Mouse (Mus musculus): ENCODE results near the gene Sumo2. TPM values are rescaled to one million over a fixed set of nuclear protein-coding genes. Genes with fewer than 3 reads are reported as not detected.
"Not testable (repeated sequence)": the region's sequence is repeated elsewhere in the genome, so short reads cannot be mapped to it uniquely, and the experiment has no call there.

The Sumo2 gene
- polyA plus RNA-seq, 1 experiment from 2014 or later, result 1,372 TPM

DNA sequence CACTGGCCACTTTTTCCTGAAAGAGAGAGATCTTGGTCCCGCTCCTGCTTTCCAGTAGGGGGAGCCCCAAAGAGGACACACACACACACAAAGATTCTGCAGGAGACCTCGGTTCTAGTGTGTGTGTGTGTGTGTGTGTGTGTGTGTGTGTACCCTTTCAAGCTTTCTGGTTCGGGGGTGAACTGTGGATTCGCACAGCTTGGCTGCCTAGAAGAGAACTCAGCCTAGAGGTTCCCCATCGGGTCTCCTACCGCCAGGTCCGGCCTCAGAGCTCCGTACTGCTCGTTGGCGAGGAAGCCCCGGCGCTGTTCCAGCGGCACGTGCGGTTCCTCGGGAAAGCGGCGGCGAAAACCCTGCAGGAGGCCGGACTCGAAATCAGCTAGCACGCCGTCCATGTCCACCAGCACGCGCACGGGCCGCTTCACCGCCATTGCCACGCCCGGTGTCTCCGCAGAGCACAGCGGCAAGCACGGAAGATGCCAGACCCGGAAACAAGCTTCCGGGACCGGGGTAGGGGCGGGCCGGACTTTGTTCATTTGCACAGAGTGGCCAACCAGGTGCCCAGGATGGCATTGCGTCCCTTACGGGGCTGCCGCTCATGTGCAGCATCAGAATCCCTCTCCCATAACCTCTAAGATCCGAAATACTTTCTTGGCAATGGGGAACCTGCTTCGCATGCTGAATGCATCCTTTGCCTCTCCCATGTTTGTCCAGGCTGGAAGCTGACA lies 44.6 kb downstream of the Sumo2 start, which contains the start of gene Nt5c:
TSS of gene Nt5c (minus strand) at position 507 of the 728 bp plus-strand sequence.
- H3K27me3 ChIP-seq (ENCODE audit: insufficient read depth, poor library complexity, severe bottlenecking), result peaks cover 7% of the 10 kb centered on the region
- WGBS, result under 1% methylated on average over 43 of the region's 43 CpGs
- peak; percentile 85 for DNase-seq (ENCODE audit: low spot score)

DNA sequence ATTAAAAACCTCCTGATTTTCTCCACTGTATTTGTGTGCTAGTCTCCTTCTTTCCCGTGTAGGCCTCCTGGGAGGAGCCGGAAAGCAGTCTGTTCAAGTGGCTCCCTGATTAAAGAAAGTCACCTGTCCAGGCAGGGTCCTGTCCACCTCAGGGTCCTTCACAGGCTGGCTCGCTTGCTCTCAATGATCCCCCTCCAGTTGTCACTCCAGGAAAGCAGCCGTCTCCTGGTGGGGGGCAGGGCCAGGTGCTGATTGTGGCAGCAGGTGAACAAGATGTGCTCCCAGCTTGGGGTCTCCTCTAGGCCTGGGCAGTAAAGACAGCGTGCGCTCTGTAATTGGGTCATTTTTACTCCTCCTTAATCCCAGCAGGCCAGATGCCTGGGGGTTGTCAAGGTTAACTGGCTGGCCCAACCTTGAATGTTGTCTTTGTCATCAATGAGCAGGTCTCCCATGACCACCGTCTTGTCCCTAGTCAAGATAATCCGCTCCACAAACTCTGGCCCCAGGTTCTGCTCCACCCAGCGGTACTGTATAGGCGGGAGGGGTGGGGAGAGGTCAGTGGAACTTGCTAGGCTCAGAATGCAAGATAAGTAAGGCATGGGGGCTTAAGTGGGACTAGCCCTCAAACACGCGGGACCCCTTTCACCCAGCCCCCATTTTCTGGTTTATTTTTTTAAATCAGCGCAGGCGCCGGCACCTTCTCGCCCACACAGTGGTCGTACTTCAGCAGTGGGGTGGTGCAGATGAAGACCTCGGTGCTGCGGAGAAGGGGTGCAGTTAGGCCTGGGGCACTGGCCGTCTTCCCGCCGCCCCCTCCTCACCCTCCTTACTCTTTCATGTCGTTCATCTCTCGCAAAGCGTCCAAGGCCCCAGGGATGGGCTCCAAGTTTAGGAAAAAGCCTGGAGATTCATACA lies 45.4 kb downstream of the Sumo2 start:
- Histone ChIP-seq H3K9me3 (no peaks in the 10 kb centered on the region), H3K27ac (peak overlapping the region; percentile 91), H3K4me3 (peak overlapping the region; percentile 80), H3K36me3 (peaks cover 29% of the 10 kb centered on the region), H3K4me1 (replicated peaks) (peaks cover 34% of the 10 kb centered on the region), H3K27me3 (ENCODE audit: insufficient read depth, poor library complexity, severe bottlenecking) (peaks cover 7% of the 10 kb centered on the region)
- WGBS, result 28% methylated on average over 25 of the region's 25 CpGs
- no peak for DNase-seq (ENCODE audit: low spot score)

More for the DNA sequence above, 44.6 kb downstream of the Sumo2 start, which contains the start of gene Nt5c:
- H3K27ac ChIP-seq, result peak within 1 kb of the TSS; percentile 91
- peaks cover 26% of the 10 kb centered on the region for H3K36me3 ChIP-seq
- no peaks in the 10 kb centered on the region for H3K9me3 ChIP-seq
- peak within 1 kb of the TSS; percentile 80 for H3K4me3 ChIP-seq
- H3K4me1 ChIP-seq (replicated peaks), result peaks cover 30% of the 10 kb centered on the region

DNA sequence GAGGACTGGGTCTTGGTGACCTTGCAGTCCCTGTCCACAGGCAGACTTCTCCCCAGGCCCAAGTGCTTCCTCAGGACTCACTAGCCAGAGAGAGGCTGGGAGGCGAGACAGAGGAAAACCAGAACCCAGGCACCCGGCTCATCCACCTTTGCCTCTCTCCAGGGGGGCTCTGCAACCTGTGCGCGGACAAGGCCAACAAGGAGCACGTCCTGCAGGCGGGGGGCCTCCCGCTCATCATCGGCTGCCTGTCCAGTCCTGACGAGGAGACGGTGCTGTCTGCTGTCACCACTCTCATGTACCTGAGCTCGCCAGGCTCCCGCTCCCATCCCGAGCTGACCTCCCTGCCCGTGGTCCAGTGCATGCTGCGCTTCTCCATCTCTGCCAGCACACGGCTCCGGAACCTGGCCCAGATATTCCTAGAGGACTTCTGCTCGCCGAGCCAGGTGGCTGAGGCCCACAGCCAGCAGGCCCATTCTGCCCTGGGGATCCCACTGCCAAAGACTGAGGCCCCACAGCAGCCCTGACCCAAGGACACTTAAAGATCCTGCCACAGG lies 47.4 kb downstream of the Sumo2 start:
- no peaks in the 10 kb centered on the region for H3K9me3 ChIP-seq
- peaks cover 7% of the 10 kb centered on the region for H3K27me3 ChIP-seq (ENCODE audit: insufficient read depth, poor library complexity, severe bottlenecking)
- WGBS, result 85% methylated on average over 19 of the region's 19 CpGs
- H3K4me3 ChIP-seq, result no peak overlapping the region
- H3K4me1 ChIP-seq (replicated peaks), result peaks cover 44% of the 10 kb centered on the region
- no peak overlapping the region for H3K27ac ChIP-seq
- DNase-seq (ENCODE audit: low spot score), result no peak
- peaks cover 29% of the 10 kb centered on the region for H3K36me3 ChIP-seq

DNA sequence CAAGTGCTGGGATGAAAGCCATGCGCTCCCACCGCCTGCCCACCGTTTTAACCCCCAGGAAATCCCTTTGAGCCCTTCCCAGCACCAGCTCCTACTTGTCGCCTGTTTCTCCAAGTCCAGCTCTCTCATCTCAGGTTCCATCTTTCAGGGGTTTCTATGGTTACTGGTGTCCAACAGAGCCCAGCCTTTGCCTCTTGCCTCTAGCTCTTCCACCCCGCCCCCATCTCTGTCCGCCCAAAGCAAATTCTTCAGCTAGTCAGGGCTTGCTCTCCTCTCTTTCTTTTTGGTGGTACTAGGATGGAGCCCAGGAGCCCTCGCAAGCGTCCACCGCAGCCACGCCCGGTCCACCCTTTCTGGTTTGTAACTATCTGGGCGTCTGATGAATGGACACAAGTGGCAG lies 50.9 kb downstream of the Sumo2 start:
- peak; percentile 59 for DNase-seq (ENCODE audit: low spot score)
- H3K4me1 ChIP-seq (replicated peaks), result peaks cover 19% of the 10 kb centered on the region
- H3K27me3 ChIP-seq (ENCODE audit: insufficient read depth, poor library complexity, severe bottlenecking), result no peaks in the 10 kb centered on the region
- H3K9me3 ChIP-seq, result no peaks in the 10 kb centered on the region
- H3K27ac ChIP-seq, result peak overlapping the region; percentile 66
- WGBS, result 37% methylated on average over 12 of the region's 12 CpGs
- H3K4me3 ChIP-seq, result 0 out of 2 replicates have a peak overlapping the region, but pooled peaks have one; percentile 18
- peaks cover 26% of the 10 kb centered on the region for H3K36me3 ChIP-seq

GRCm38 (mm10) chr11:115483726-115484125 lies 52.4 kb downstream of the Sumo2 start:
- no peaks in the 10 kb centered on the region for H3K9me3 ChIP-seq
- no peaks in the 10 kb centered on the region for H3K27me3 ChIP-seq (ENCODE audit: insufficient read depth, poor library complexity, severe bottlenecking)
- 18% methylated on average over 6 of the region's 6 CpGs for whole genome bisulfite sequencing
- no peak overlapping the region for H3K4me3 ChIP-seq
- peaks cover 11% of the 10 kb centered on the region for H3K36me3 ChIP-seq
- H3K4me1 ChIP-seq (replicated peaks), result peaks cover 14% of the 10 kb centered on the region
- DNase-seq (ENCODE audit: low spot score), result peak; percentile 77
- no peak overlapping the region for H3K27ac ChIP-seq

DNA sequence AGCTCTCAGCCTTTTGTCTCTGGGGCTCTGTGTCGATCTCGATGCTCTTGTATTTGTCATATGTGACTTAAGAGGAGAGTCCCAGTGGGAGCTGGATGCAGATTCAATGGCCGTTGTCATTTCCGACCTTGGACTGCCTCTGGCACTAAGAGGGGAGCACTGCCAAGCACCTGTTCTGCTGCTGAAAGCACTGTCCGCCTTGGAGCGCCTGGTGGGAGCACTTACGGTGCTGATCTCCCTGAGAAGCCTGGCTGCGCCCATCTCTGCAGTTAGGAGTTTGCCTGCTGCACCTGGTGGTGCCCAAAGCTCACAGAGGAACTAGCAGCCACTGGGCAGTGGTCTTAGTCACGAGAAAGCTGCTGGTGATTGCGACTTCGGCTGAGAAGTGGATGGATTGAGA lies 52.8 kb downstream of the Sumo2 start:
- Histone ChIP-seq H3K27ac (no peak overlapping the region), H3K36me3 (peaks cover 7% of the 10 kb centered on the region), H3K9me3 (no peaks in the 10 kb centered on the region), H3K4me3 (no peak overlapping the region), H3K27me3 (ENCODE audit: insufficient read depth, poor library complexity, severe bottlenecking) (no peaks in the 10 kb centered on the region), H3K4me1 (replicated peaks) (peaks cover 14% of the 10 kb centered on the region)
- WGBS, result 73% methylated on average over 11 of the region's 11 CpGs
- DNase-seq (ENCODE audit: low spot score), result no peak

DNA sequence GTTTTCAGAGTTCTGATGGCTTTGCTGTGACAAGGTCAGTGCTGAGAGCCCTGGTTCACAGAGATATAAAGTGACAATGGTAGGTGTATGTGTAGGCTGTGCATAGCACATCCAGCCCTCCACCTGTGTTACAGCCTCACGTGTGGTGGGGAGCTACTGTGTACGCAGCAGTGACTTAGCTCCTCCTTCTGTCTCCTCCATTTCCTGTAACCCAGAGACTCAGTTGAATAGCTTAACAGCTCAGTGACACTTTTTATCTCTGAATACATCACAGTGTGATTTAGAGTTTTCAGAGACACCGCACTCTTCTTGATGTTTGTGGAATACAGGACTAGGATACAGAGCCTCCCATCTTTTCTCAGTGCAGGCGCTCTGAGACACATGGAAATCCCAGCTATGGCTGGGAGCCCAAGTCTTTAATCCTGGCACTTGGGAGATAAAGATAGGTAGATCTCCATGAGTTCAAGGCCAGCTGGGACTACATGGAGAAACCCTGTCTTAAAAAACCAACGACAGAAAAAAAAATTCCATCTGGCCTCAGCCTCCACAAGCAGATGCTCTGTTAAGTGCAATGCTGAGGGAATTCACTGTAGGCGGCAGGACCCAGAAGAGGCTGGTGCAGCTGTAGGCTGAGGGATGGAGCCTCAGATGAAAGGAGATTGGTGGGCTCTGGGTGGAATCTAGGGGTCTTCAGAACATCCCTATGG lies 54.4 kb downstream of the Sumo2 start:
- peaks cover 22% of the 10 kb centered on the region for H3K4me1 ChIP-seq (replicated peaks)
- no peak overlapping the region for H3K27ac ChIP-seq
- WGBS, result 86% methylated on average over 6 of the region's 6 CpGs
- no peaks in the 10 kb centered on the region for H3K9me3 ChIP-seq
- no peak for DNase-seq (ENCODE audit: low spot score)
- H3K27me3 ChIP-seq (ENCODE audit: insufficient read depth, poor library complexity, severe bottlenecking), result no peaks in the 10 kb centered on the region
- peaks cover 7% of the 10 kb centered on the region; the same call in 1 of the 2 replicates for H3K36me3 ChIP-seq
- H3K4me3 ChIP-seq, result no peak overlapping the region

- peaks cover 39% of the 10 kb centered on the region for H3K4me1 ChIP-seq (replicated peaks)
- H3K9me3 ChIP-seq, result no peaks in the 10 kb centered on the region
- H3K36me3 ChIP-seq, result no peaks in the 10 kb centered on the region
- no peak for DNase-seq (ENCODE audit: low spot score)
- 86% methylated on average over 9 of the region's 9 CpGs for WGBS
- H3K27me3 ChIP-seq (ENCODE audit: insufficient read depth, poor library complexity, severe bottlenecking), result no peaks in the 10 kb centered on the region
- H3K27ac ChIP-seq, result no peak overlapping the region
- H3K4me3 ChIP-seq, result no peak overlapping the region
Measured at GRCm38 (mm10) chr11:115478296-115478938, 57.7 kb downstream of the Sumo2 start.

GRCm38 (mm10) chr11:115477388-115477787 lies 58.7 kb downstream of the Sumo2 start:
- not testable (repeated sequence) for H3K27me3 ChIP-seq (ENCODE audit: insufficient read depth, poor library complexity, severe bottlenecking); H3K4me3 ChIP-seq; H3K9me3 ChIP-seq; H3K27ac ChIP-seq; DNase-seq (ENCODE audit: low spot score); H3K36me3 ChIP-seq
- 90% methylated on average over 7 of the region's 7 CpGs for WGBS
- peaks cover 48% of the 10 kb centered on the region for H3K4me1 ChIP-seq (replicated peaks)

GRCm38 (mm10) chr11:115476630-115477029 lies 59.4 kb downstream of the Sumo2 start:
- DNase-seq (ENCODE audit: low spot score); H3K9me3 ChIP-seq; H3K27ac ChIP-seq; H3K27me3 ChIP-seq (ENCODE audit: insufficient read depth, poor library complexity, severe bottlenecking); H3K36me3 ChIP-seq: not testable (repeated sequence)
- Histone ChIP-seq H3K4me1 (replicated peaks) (peaks cover 52% of the 10 kb centered on the region), H3K4me3 (peak overlapping the region; percentile 94)
- 84% methylated on average over 4 of the region's 4 CpGs for WGBS

GRCm38 (mm10) chr11:115475758-115476237 lies 60.3 kb downstream of the Sumo2 start:
- Histone ChIP-seq H3K9me3 (no peaks in the 10 kb centered on the region), H3K36me3 (no peaks in the 10 kb centered on the region), H3K27ac (peak overlapping the region; percentile 91), H3K27me3 (ENCODE audit: insufficient read depth, poor library complexity, severe bottlenecking) (no peaks in the 10 kb centered on the region), H3K4me1 (replicated peaks) (peaks cover 52% of the 10 kb centered on the region), H3K4me3 (peak overlapping the region; percentile 94)
- DNase-seq (ENCODE audit: low spot score), result no peak
- 5% methylated on average over 28 of the region's 28 CpGs for WGBS

Data from hindbrain, embryonic 10.5 days (tissue).